Mouse (Mus musculus) cerebellum, adult 2 months (tissue): ENCODE results near the gene Herpud1. TPM values are rescaled to one million over a fixed set of nuclear protein-coding genes. Genes with fewer than 3 reads are reported as not detected.

Source experiments
- DNase-seq, 2 experiments: peaks; one replicate each; pipeline ENCODE4 v3.0.0; 2021
- H3K27ac ChIP-seq: fragments of 200-500 bp; 2 replicates; pipeline ENCODE4 v1.5.1; 2012; ENCODE audit warnings: low read length, control low read depth, inconsistent platforms; ENCODE audit not compliant: insufficient read depth
- H3K27me3 ChIP-seq: fragments of 200-500 bp; 2 replicates; pipeline ENCODE4 v1.6.1; 2012; ENCODE audit warnings: inconsistent platforms, mild to moderate bottlenecking, low read length, moderate library complexity; ENCODE audit not compliant: control insufficient read depth, insufficient read depth
- H3K4me1 ChIP-seq: fragments of 200-500 bp; 2 replicates; pipeline ENCODE4 v1.6.1; 2011; ENCODE audit warnings: low read length; ENCODE audit not compliant: control insufficient read depth, insufficient read depth
- H3K4me3 ChIP-seq: fragments of 200-500 bp; replicated peaks from 2 replicates; pipeline ENCODE3; 2011; ENCODE audit warnings: mild to moderate bottlenecking, low read depth, low read length, control low read depth; ENCODE audit not compliant: insufficient read depth
- CTCF ChIP-seq: fragments of 200-500 bp; IDR thresholded peaks from 2 replicates; pipeline ENCODE4 v1.5.1; 2011; ENCODE audit warnings: low read depth, mild to moderate bottlenecking, control low read depth, low read length, moderate library complexity, borderline replicate concordance; ENCODE audit not compliant: insufficient read depth
- POLR2A ChIP-seq: fragments of 200-500 bp; IDR thresholded peaks from 2 replicates; pipeline ENCODE4 v1.6.1; 2011; ENCODE audit warnings: low read length, control low read depth, borderline replicate concordance; ENCODE audit not compliant: insufficient read depth
- WGBS: fragments of 180-500 bp; shearing (Covaris S2); methylation state at CpG from one replicate; pipeline ENCODE4 v1.1.7; 2018; 5-methylcytosine and 5-hydroxymethylcytosine counted together
- polyA plus RNA-seq: library from polyadenylated mRNA; depleted of rRNA; stranded (reverse); fragments of >200 nt; gene quantifications from 2 replicates; pipeline ENCODE4 v1.2.3, GENCODE M21; 2012

The Herpud1 gene
- polyA plus RNA-seq, 1 experiment = 119 TPM

DNA sequence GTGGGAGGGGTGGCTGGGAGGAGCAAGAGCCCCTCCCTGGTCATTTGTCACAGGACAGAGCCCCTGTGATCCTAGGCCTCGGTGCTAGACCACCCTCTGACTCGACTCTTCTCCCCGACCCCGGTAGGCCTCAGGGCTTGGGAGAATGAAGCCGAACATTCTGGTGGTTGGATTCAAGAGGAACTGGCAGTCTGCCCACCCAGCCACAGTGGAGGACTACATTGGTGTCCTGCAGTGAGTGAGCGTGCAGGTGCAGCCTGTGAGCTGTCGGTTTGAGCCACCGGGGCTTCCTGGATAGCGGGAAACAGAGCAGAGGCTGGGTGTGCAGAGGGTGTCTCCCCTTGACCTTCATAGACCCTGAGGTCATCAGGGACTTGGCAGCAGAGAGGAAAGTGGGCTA, 37.8 kb upstream of the Herpud1 start:
- WGBS = 42% methylated on average over 9 of the region's 9 CpGs

DNA sequence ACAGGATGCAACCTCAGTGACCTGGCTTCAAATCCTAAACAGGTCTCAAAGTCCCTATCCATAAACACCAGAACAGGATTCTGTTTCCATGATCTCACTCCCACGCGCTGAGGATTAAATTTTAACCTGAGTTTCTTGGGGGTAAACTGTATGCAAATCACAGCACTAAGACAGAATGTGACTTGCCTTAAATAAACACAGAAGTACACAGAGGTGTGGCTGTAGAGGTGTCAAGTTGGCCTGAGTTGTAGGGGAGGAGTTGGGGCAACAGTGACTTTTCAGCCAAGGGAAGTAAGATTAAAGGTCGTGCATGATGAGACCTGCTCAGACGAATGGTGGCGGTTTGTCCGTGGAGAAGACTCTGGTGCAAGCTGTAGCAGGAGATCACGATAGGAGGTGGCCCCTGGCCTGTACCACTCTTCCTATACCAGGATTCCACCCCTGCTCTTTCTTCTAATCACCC, 32.1 kb upstream of the Herpud1 start:
- Histone ChIP-seq H3K27ac (no peak overlapping the region), H3K27me3 (no peaks in the 10 kb centered on the region), H3K4me3 (no peak overlapping the region), H3K4me1 (peaks cover 8% of the 10 kb centered on the region)
- DNase-seq = no peak
- TF ChIP-seq POLR2A = no peak
- TF ChIP-seq CTCF = no peak
- 85% methylated on average over 7 of the region's 7 CpGs for WGBS

More for the DNA sequence above, 37.8 kb upstream of the Herpud1 start:
- no peak overlapping the region for H3K4me3 ChIP-seq
- no peaks in the 10 kb centered on the region for H3K4me1 ChIP-seq
- no peaks in the 10 kb centered on the region for H3K27me3 ChIP-seq
- TF ChIP-seq POLR2A (no peak), CTCF (no peak)
- no peak overlapping the region for H3K27ac ChIP-seq
- DNase-seq = no peak

DNA sequence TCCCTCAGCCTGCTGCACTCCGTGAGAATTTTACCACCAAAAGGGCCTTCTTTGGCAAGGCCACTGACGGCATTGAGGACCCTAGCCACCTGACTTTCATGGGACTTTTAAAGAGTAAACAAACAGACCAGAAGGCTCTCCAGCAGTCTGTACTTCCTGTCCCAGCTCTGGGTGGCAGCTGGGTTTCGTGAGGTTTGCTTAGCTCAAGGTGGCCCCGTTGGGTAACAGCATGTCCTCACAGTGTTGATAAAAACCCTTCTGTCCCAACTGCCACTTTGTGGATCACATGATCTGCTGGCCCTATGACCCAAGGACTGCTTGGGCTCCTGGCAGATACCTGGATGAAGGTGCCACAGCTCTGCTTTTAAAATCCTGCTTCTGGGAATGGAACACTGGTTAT, 31.7 kb upstream of the Herpud1 start:
- H3K27me3 ChIP-seq = no peaks in the 10 kb centered on the region
- peaks cover 8% of the 10 kb centered on the region for H3K4me1 ChIP-seq
- H3K27ac ChIP-seq = no peak overlapping the region
- TF ChIP-seq CTCF (no peak), POLR2A (no peak)
- DNase-seq = no peak
- WGBS = 84% methylated on average over 4 of the region's 4 CpGs
- no peak overlapping the region for H3K4me3 ChIP-seq

DNA sequence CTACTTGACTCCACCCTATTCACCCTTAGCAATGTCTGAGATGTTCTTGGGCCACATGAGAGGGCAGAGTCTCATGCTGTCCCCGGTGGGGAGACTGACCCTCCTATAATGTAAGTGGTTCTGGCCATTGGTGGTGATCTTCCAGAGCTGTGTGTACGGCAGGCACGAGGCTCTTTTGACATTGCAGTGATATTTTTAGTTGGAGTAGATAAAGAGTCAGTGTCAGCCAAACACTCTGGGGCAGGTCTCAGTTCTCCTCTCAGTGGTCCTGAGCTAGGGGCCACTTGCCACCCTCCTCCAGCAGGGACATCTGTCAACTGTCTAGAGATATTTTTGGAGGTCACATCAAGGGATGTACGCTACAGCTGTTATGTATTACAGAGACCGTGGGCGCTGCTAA, 29.0 kb upstream of the Herpud1 start:
- H3K4me3 ChIP-seq = no peak overlapping the region
- TF ChIP-seq CTCF = no peak
- no peak for TF ChIP-seq POLR2A
- DNase-seq = no peak
- no peak overlapping the region for H3K27ac ChIP-seq
- WGBS = 72% methylated on average over 6 of the region's 6 CpGs
- H3K4me1 ChIP-seq = peaks cover 8% of the 10 kb centered on the region
- H3K27me3 ChIP-seq = no peaks in the 10 kb centered on the region

DNA sequence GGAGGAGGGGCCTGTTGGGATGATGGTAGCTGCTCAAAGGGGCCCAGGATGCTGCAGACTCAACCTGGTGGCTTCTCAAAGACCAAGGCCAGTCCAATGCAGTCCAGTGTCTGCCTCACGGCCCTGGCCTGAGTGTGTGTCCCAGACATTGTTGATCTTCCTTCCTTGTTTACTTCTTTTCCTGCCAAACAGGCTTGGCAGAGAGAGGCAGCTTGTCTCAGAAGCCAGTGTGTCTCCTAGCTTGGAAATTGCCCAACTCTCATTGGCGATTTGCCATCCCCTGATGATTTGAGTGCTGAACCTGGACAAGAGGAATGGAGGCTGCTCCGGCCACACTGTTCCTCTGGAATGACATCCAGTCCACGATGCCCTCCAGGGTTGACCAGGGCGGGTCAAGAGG, 27.7 kb upstream of the Herpud1 start:
- Histone ChIP-seq H3K4me3 (no peak overlapping the region), H3K4me1 (peaks cover 9% of the 10 kb centered on the region), H3K27me3 (no peaks in the 10 kb centered on the region), H3K27ac (no peak overlapping the region)
- WGBS = 18% methylated on average over 5 of the region's 5 CpGs
- TF ChIP-seq POLR2A (no peak), CTCF (no peak)
- DNase-seq = peak; percentile 79 to 83

DNA sequence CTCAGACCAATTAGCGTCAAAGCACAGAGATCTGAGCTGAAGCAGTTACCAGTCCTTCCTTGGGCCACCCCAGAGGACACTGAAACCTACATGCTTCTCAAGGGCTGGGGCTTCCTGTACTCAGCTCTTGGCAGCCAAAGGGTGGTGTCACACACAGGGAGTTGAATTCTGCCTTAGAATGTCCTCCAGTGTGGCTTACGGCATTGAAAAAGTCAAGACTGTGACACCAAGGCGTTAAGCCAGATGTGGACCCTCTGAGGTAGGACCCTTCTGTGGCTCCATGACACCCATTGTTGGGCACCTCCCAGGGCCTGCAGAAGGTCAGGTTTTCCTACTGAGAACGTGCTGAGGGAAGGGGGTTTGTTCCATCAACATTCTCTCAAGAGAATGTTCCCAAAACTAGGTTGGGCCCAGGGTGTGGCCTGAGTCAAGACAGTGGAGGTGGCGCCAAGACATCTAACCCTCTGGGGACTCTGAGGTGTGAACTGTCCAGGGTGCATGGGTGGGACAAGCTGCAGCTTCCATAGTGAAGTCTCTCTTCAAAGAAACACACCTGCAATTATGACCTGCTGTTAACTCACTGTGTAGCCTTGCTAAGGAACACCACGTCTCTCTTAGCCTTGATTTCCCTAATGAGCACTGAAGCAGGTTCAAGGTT, 24.3 kb upstream of the Herpud1 start:
- DNase-seq = no peak
- 88% methylated on average over 6 of the region's 6 CpGs for WGBS
- H3K27me3 ChIP-seq = no peaks in the 10 kb centered on the region
- H3K27ac ChIP-seq = no peak overlapping the region
- no peak for TF ChIP-seq CTCF
- TF ChIP-seq POLR2A = no peak
- no peak overlapping the region for H3K4me3 ChIP-seq
- H3K4me1 ChIP-seq = peaks cover 13% of the 10 kb centered on the region

DNA sequence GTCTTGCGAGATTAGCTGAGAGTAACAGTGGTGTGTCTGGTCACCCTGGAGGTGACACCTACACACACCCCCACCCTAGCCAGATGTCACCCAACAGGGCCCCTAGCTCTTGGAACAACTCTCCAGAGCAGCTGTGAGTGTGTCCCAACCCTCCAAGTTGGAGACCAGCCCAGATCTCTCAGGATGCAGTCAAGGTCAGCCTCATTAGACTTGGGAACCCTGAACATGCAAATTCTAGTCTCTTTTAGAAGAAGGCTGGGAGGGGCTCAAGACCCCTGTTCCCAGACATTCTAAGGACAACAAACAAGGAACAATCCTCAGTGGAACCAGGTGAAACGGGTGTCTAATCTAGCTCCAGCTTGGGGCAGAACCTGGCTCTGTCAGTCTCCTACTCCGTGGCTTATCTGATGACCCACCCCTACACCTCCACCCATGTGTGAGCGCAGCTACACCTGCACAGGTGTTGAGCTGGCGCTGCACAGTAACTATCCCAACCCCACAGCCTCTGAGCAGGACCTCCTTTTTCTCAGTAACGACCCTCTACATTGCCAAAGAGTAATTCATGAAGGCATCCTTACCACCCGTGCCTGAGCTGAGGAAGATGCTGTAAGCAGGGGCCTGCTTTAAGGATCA, 23.5 kb upstream of the Herpud1 start:
- H3K4me3 ChIP-seq = no peak overlapping the region
- peak overlapping the region; percentile 0; the same call in 1 of the 2 replicates for H3K27ac ChIP-seq
- no peak for DNase-seq
- H3K4me1 ChIP-seq = peaks cover 13% of the 10 kb centered on the region
- 72% methylated on average over 7 of the region's 7 CpGs for WGBS
- H3K27me3 ChIP-seq = no peaks in the 10 kb centered on the region
- TF ChIP-seq POLR2A (no peak), CTCF (no peak)

DNA sequence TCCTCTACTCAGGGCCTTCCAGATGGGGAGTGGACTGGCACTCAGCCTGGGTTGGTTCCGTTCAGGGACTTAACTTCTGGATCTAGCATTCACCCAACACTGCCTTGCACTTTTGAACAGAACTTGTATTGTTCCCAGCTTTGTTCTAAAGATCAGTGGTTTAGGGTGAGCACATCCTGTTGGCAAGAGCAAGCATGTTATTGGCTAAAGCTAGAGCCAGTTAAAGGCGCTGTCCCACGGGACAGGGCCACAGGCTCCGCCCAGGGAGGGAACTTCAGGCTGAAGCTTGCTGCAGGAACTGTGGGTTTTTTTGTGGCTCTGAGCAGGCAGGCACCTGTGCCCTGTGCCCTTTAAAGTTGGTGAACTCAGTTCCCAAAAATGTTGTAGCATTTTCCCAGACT, 22.9 kb upstream of the Herpud1 start:
- DNase-seq = peak in 1 of 2 experiments; percentile 43
- 60% methylated on average over 4 of the region's 4 CpGs for WGBS
- H3K4me1 ChIP-seq = peaks cover 12% of the 10 kb centered on the region
- H3K4me3 ChIP-seq = no peak overlapping the region
- H3K27ac ChIP-seq = peak overlapping the region; percentile 0; the same call in 1 of the 2 replicates
- H3K27me3 ChIP-seq = no peaks in the 10 kb centered on the region
- TF ChIP-seq CTCF (no peak), POLR2A (no peak)
